Mouse (Mus musculus) lung, embryonic 16.5 days (tissue): ENCODE results near the gene Kctd21. TPM values are rescaled to one million over a fixed set of nuclear protein-coding genes. Genes with fewer than 3 reads are reported as not detected.

ENCODE experiments used
- ATAC-seq: fragments of 200-750 bp; cut with Nextera tagmentation; 2 replicates; pipeline ENCODE4 v1.8.0; 2017; ENCODE audit warnings: low read depth, mild to moderate bottlenecking, moderate library complexity
- H3K27ac ChIP-seq: fragments of 300-500 bp; sonication (generic); 2 replicates; pipeline ENCODE4 v1.5.1; 2014; ENCODE audit warnings: mild to moderate bottlenecking, control low read depth, low read length
- H3K27me3 ChIP-seq: fragments of 300-500 bp; sonication (generic); 2 replicates; pipeline ENCODE4 v1.6.1; 2014; ENCODE audit warnings: low read depth, low read length, mixed read lengths; ENCODE audit not compliant: control insufficient read depth, insufficient read depth
- H3K36me3 ChIP-seq: fragments of 300-500 bp; sonication (generic); 2 replicates; pipeline ENCODE4 v1.6.1; 2014; ENCODE audit warnings: low read length; ENCODE audit not compliant: control insufficient read depth, insufficient read depth
- H3K4me1 ChIP-seq: fragments of 300-500 bp; sonication (generic); replicated peaks from 2 replicates; pipeline ENCODE4 v1.6.1; 2014; ENCODE audit warnings: low read length, mixed read lengths; ENCODE audit not compliant: control insufficient read depth, insufficient read depth
- H3K4me2 ChIP-seq: fragments of 300-500 bp; sonication (generic); 2 replicates; pipeline ENCODE4 v1.6.1; 2014; ENCODE audit warnings: low read depth, low read length, control low read depth
- H3K4me3 ChIP-seq: fragments of 300-500 bp; sonication (generic); 2 replicates; pipeline ENCODE4 v1.5.1; 2014; ENCODE audit warnings: mild to moderate bottlenecking, low read length, control low read depth
- H3K9ac ChIP-seq: fragments of 300-500 bp; sonication (generic); 2 replicates; pipeline ENCODE4 v1.6.1; 2014; ENCODE audit warnings: low read length, control low read depth
- H3K9me3 ChIP-seq: fragments of 300-500 bp; sonication (generic); 2 replicates; pipeline ENCODE4 v1.6.1; 2016; ENCODE audit warnings: low read length; ENCODE audit not compliant: control insufficient read depth
- WGBS: fragments of 180-500 bp; shearing (Covaris S2); extraction: QIAGEN DNeasy Blood & Tissue Kit; methylation state at CpG from one replicate; pipeline ENCODE4 v1.1.7; 2014; 5-methylcytosine and 5-hydroxymethylcytosine counted together
- polyA plus RNA-seq: library from polyadenylated mRNA; unstranded; fragments of >200 nt; fragmentation: Nextera tagmentation; extraction: Ambion mirVana; gene quantifications from 2 replicates; pipeline ENCODE4 v1.2.1, GENCODE M21; 2015

The Kctd21 gene
- polyA plus RNA-seq, 1 experiment from 2014 or later, result 5.5 TPM

DNA sequence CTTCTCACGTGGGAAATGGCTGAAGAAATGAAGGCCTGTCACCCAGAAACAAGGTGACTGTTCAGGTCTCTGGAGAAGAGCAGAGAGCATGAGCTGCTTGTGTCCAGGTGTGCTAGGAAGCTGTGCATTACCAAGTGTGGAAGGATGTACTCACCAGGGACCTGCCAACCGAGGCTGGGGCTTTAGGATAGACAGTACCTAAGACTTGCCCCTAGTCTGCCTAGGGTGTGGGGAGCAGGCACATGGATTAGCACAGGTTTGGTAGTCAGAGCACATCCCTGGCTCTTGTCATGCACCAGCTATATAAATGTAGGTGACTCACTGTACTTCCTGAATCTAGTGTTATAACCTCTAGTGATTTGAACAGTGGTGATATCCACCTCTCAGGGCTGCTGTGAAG is 28.5 kb upstream of the Kctd21 start:
- 71% methylated on average over 2 of the region's 2 CpGs for WGBS
- no peak overlapping the region for H3K9ac ChIP-seq

DNA sequence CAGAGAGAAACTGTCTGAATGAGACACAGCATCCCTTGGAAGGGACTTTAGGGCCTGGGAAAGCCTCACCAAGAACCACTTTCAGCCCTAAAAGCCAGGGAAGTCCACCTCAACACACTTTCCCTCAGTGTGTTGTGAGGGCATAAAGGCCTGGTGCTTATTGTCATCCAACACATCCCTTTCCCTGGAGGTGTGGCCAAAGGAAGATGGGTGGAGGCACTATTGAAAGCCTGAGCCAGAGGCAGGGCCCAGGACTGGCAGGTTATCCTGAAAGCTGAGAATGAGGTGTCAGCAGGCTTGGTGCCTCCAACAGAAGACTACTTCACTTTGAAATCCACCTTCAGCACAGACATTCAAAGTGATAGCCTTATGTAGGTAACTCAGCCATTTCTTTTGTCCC is 27.7 kb upstream of the Kctd21 start:
- H3K4me1 ChIP-seq, result no peaks in the 10 kb centered on the region
- no peaks in the 10 kb centered on the region for H3K9me3 ChIP-seq
- no peak overlapping the region for H3K9ac ChIP-seq
- ATAC-seq, result no peak
- H3K4me2 ChIP-seq, result no peak overlapping the region
- no peaks in the 10 kb centered on the region for H3K27me3 ChIP-seq
- no peak overlapping the region for H3K4me3 ChIP-seq
- H3K27ac ChIP-seq, result no peak overlapping the region
- H3K36me3 ChIP-seq, result peaks cover 20% of the 10 kb centered on the region

More for the DNA sequence above, 28.5 kb upstream of the Kctd21 start:
- no peak for ATAC-seq
- Histone ChIP-seq H3K4me1 (no peaks in the 10 kb centered on the region), H3K4me2 (no peak overlapping the region), H3K4me3 (no peak overlapping the region), H3K27me3 (no peaks in the 10 kb centered on the region), H3K36me3 (peaks cover 17% of the 10 kb centered on the region), H3K9me3 (no peaks in the 10 kb centered on the region), H3K27ac (no peak overlapping the region)

DNA sequence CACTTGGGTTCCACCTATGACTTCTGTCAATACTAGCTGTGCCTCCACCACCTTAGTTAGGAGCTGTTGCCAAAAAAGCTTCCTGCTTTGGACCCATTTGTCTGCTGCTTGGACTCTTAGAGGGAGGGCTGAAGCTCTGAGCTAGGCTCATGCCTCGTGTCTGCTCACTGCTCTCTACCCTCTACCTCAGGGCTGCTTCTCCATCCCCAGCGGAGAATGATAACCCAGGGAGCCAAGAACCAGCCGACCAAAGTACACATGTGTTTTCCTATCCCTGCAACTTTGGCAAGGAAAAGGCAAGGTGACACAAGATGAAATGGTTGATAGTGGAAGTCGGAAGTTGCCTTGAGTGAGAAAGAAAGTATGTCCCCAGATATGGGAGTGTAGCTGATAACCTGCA is 26.9 kb upstream of the Kctd21 start:
- Histone ChIP-seq H3K4me3 (no peak overlapping the region), H3K9ac (no peak overlapping the region), H3K27ac (no peak overlapping the region), H3K27me3 (no peaks in the 10 kb centered on the region), H3K4me2 (no peak overlapping the region), H3K4me1 (no peaks in the 10 kb centered on the region), H3K36me3 (peaks cover 20% of the 10 kb centered on the region), H3K9me3 (no peaks in the 10 kb centered on the region)
- ATAC-seq, result no peak
- 71% methylated on average over 4 of the region's 4 CpGs for WGBS

DNA sequence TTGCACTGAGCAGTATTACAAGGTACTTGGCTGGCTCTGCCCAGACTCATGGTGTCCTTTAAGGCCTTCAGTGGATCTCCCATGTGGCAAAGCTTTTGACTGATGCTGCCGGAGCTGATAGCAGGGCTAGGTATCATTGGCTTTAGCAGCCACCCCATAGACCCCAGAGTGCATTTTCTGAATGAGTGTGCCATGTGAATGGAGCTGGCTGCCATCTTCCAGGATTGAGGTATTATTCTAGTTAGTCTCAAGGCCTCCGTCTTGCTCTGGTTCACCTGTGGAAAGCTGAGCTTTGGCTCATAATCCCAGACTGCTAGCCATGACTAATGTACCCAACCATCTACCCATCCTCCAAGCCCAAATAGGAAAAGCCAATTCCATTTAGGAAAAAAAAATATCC is 25.3 kb upstream of the Kctd21 start:
- Histone ChIP-seq H3K4me3 (no peak overlapping the region), H3K9ac (no peak overlapping the region), H3K4me1 (no peaks in the 10 kb centered on the region), H3K27me3 (no peaks in the 10 kb centered on the region), H3K4me2 (no peak overlapping the region), H3K9me3 (no peaks in the 10 kb centered on the region), H3K36me3 (peaks cover 16% of the 10 kb centered on the region), H3K27ac (no peak overlapping the region)
- no peak for ATAC-seq
- 86% methylated on average over 2 of the region's 2 CpGs for WGBS

DNA sequence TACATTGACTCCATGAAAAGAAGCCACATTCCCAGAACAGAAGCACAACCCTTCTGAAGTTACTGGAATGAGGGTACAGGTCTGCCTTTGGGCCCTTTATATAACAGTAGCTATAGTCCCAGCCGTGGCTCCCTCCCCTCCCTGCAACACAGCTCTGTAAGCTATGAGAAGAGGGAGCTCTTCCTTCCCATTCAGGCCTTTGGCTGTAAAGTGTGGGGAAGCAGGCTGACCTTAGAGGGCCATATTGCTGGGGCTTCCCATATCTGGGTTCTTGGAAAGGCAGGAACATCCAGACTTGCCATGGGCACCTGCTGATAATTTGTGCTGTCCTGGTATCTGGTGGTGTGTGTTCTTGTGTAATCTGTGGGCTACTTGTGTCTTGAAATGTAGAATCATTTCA is 24.6 kb upstream of the Kctd21 start:
- no peak overlapping the region for H3K27ac ChIP-seq
- H3K36me3 ChIP-seq, result peaks cover 16% of the 10 kb centered on the region
- no peak for ATAC-seq
- H3K4me1 ChIP-seq, result no peaks in the 10 kb centered on the region
- H3K9ac ChIP-seq, result no peak overlapping the region
- H3K4me3 ChIP-seq, result no peak overlapping the region
- H3K27me3 ChIP-seq, result no peaks in the 10 kb centered on the region
- no peaks in the 10 kb centered on the region for H3K9me3 ChIP-seq
- WGBS, result 78% methylated on average over 1 of the region's 1 CpGs
- H3K4me2 ChIP-seq, result no peak overlapping the region

DNA sequence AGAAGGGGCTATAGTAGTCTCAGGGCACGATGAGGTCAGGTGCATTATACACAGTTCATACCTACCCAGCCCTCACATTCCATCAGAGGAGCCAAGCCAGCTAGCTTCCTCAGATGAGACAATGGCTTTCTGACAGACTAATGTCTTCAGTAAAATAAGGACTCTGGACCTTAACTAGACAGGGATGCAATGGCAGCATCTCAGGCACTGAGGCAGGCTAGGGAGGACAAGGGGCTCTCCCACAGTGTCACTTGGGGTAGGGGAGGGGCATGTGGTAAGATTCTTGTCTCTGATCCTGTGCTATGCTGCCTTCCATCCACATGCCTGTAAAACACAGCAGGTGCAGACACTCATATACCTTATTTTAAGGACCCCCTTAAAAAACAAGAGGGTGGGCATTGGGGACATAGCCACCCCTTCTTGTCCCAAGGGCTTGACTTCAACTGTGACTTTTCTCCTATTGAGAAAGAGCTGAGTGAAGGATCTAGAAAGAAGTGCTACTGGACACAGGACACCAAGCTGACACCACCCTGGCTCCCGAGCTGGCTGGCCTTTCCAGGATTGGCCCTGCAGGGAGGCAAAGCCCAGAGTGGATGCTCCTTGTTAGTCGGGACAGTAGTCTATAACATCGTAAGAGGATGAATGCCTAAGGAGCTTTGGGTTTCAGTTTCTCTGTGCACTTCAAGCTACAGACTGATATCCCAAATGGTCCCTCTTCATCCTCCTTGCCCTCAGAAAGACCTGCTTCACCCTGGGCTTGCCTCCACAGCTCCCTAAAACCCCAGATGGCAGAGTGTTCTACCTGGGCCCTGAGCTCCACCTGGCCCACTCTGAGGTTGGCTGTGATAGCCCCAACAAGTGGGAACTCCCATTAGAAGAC is 22.4 kb upstream of the Kctd21 start:
- H3K4me2 ChIP-seq, result no peak overlapping the region
- 81% methylated on average over 4 of the region's 4 CpGs for WGBS
- no peak for ATAC-seq
- H3K27me3 ChIP-seq, result no peaks in the 10 kb centered on the region
- H3K9me3 ChIP-seq, result no peaks in the 10 kb centered on the region
- no peaks in the 10 kb centered on the region for H3K4me1 ChIP-seq
- no peak overlapping the region for H3K4me3 ChIP-seq
- H3K9ac ChIP-seq, result no peak overlapping the region
- H3K36me3 ChIP-seq, result peaks cover 13% of the 10 kb centered on the region
- H3K27ac ChIP-seq, result no peak overlapping the region

DNA sequence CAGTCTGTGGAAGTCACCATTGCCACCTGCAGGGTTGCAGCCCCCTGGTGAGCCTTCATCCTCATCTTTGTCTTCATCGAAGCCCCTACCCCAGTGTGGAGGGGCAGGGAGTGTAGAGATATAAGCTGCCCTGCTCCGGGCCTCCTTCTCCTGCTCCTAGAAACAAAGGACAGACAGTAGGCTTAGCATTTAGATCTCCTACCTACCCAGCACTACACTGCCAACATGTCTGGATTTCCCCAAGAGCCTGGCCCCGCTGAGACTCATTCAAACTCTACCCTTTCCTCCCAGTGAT is 21.8 kb upstream of the Kctd21 start:
- H3K27me3 ChIP-seq, result no peaks in the 10 kb centered on the region
- H3K4me1 ChIP-seq, result no peaks in the 10 kb centered on the region
- H3K27ac ChIP-seq, result no peak overlapping the region
- no peak overlapping the region for H3K9ac ChIP-seq
- no peaks in the 10 kb centered on the region for H3K9me3 ChIP-seq
- no peak overlapping the region for H3K4me3 ChIP-seq
- WGBS, result 82% methylated on average over 3 of the region's 3 CpGs
- no peak overlapping the region for H3K4me2 ChIP-seq
- peaks cover 13% of the 10 kb centered on the region for H3K36me3 ChIP-seq
- no peak for ATAC-seq

DNA sequence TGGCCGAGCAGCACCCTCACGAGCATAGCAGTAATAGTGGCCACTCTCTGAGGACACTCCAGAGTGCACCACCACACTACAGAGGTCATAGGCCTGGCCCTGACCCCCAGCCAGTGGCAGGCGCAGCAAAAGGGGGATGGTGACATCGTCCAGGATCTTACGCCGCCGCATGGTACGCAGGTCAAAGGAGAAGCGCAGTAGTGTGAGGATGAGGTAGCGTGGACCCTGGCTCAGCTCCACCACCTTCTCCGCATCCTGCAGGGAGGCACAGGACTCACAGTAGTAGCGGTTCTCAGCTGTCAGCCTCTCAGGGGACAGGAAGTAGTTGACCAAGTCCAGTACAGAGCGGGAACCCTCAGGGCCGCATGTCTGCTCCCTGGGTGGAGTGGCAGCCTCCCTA is 20.5 kb upstream of the Kctd21 start:
- Histone ChIP-seq H3K36me3 (peaks cover 13% of the 10 kb centered on the region), H3K9me3 (no peaks in the 10 kb centered on the region)
- WGBS, result 87% methylated on average over 14 of the region's 14 CpGs

DNA sequence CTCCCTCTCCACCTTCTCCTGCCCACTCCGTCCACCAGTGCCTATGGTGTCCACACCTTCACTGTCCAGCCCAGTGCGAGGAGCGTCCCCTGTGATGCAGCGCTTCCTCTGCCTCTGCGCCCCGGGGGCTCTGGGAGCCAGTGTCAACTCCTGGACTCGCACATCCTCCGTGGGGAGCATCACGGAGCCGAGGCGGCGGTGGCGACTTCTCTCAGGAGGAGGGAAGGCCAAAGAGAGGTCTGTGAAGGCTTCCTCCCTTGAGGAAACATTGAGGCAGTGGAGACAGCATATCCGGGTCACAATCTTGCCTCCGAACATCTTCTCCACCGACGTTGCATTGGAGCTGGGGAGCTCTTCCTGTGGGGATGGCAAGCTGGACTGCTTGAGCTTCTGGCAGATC is 19.9 kb upstream of the Kctd21 start:
- WGBS, result 84% methylated on average over 17 of the region's 17 CpGs
- no peak overlapping the region for H3K4me3 ChIP-seq
- H3K27me3 ChIP-seq, result no peaks in the 10 kb centered on the region
- no peaks in the 10 kb centered on the region for H3K4me1 ChIP-seq
- no peak overlapping the region for H3K4me2 ChIP-seq
- no peak for ATAC-seq
- peaks cover 13% of the 10 kb centered on the region for H3K36me3 ChIP-seq
- no peak overlapping the region for H3K9ac ChIP-seq
- no peak overlapping the region for H3K27ac ChIP-seq
- no peaks in the 10 kb centered on the region for H3K9me3 ChIP-seq

More for the DNA sequence above, 20.5 kb upstream of the Kctd21 start:
- Histone ChIP-seq H3K9ac (no peak overlapping the region), H3K4me3 (no peak overlapping the region), H3K27ac (no peak overlapping the region), H3K4me2 (no peak overlapping the region), H3K27me3 (no peaks in the 10 kb centered on the region), H3K4me1 (no peaks in the 10 kb centered on the region)
- ATAC-seq, result no peak

DNA sequence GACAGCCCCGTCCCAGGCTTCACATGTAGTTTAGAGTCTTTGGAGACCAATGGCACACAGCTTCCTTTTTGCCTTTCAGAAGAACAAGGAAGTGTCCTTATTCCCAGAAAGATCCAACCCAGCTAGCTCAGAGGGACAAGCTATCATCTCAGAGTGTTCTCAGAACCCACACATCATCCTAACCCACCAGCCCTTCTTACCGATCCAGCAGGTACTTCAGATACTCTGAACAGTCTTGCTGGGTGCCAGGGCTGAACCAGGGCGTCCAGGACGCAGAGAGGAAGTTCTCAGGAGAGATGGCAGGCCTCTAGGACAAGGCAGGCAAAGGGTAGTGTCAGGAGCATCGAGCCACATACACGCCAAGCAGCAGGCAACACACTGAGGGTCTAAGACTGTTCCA is 19.3 kb upstream of the Kctd21 start:
- Histone ChIP-seq H3K36me3 (peaks cover 9% of the 10 kb centered on the region), H3K27ac (no peak overlapping the region), H3K27me3 (no peaks in the 10 kb centered on the region), H3K4me1 (no peaks in the 10 kb centered on the region), H3K9me3 (no peaks in the 10 kb centered on the region), H3K4me2 (no peak overlapping the region), H3K9ac (no peak overlapping the region), H3K4me3 (no peak overlapping the region)
- 83% methylated on average over 6 of the region's 6 CpGs for WGBS
- no peak for ATAC-seq
